Mouse (Mus musculus): ENCODE data around the gene Jade1.

DNA sequence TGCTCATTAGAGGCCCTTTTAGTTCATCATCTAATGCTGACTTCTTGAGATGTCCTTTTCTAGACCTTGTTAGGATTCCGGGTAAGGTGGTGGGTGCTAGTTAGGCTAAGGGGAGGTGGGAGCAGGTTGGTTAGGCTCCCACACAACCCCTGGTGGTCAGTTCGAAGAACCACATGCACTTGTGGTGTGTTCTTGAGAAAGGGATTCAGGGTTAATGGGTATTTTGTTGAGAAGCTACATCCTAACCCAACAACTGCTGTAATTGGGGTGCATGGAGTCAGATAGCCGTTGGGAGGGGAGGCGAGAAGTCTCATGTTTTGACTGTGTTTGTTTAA, 50.8 kb downstream of the Jade1 start:
- TF ChIP-seq GATA1 (IDR thresholded peaks at IDR 0.05; ENCODE audit: low read depth, low read length) (no peak), POLR2A (IDR thresholded peaks at IDR 0.05; ENCODE audit: control insufficient read depth in 1 of 2, insufficient read depth in 1 of 2, low read depth in 1 of 2, low read length in 2 of 2, poor library complexity in 1 of 2) (no peak), ETS1 (IDR thresholded peaks at IDR 0.05; ENCODE audit: low read depth, low read length) (no peak), GABPA (IDR thresholded peaks at IDR 0.05; ENCODE audit: low read depth, low read length) (no peak), POLR2AphosphoS2 (IDR thresholded peaks at IDR 0.05; ENCODE audit: low read length) (0 out of 2 replicates have a peak, but pooled peaks have one; percentile 13), USF1 (IDR thresholded peaks at IDR 0.05; ENCODE audit: low read depth, low read length) (no peak), EP300 (IDR thresholded peaks at IDR 0.05; ENCODE audit: low read depth in 1 of 2, low read length in 2 of 2) (no peak), CTCF (IDR thresholded peaks at IDR 0.05 in 2 of 3, conservative IDR thresholded peaks at IDR 0.05 in 1 of 3; ENCODE audit: control insufficient read depth in 1 of 3, insufficient read depth in 1 of 3, low read depth in 2 of 3, low read length in 3 of 3, poor library complexity in 1 of 3, severe bottlenecking in 1 of 3) (peak; percentile 35 to 53 (median 43); a peak in 5 of 6 replicates), MAX (IDR thresholded peaks at IDR 0.05; ENCODE audit: low read length) (no peak), MYC (IDR thresholded peaks at IDR 0.05; ENCODE audit: low read depth, low read length) (no peak), MAFK (IDR thresholded peaks at IDR 0.05; ENCODE audit: borderline replicate concordance, low read depth, low read length) (no peak)
